Mouse (Mus musculus): ENCODE measurements around the gene Pts. TPM values are rescaled to one million over a fixed set of nuclear protein-coding genes. Genes with fewer than 3 reads are reported as not detected.

The Pts gene
- polyA plus RNA-seq, 1 experiment from 2014 or later = 83.6 TPM

DNA sequence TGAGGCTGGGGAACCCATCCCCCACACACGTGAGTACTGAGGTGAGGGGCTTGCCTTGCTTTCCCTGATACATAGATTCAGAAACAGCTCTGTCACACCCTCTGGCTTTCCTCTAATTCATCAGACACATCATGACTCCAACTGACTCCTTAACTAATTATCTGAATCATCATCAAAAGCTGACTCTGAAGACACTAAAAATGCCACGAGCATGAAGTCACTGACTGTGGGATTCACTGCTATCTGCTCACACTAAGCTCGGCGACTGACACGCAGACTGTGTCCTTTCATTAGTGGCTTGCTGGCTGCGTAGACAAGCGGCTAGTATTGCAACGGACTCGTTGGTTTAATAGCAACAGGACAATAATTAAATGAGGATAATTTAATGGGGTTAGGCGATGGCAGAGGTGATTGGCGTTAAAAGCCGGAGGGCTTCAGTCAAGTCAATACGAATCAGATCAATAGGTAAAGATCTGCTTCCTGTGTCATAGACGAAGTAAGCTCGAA lies 28.0 kb downstream of the Pts start:
- no peak overlapping the region for H3K9ac ChIP-seq

DNA sequence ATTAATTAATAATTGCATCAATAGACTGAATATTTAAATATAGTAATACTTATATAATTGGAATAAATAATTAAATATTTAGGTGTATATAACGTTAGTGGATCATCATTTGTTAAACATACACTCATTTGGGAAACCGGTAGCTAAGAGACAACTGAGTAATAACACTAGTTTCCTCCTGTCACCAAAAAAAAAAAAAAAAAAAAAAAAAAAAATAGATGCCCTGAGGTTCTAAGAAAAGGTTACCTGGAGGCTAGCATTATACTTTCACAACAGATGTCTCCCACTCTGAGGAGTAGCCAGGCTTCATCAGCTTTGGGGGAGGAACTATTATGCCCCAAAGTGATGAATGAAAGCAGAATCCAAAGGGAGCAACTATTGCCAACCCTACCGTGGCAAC lies 28.7 kb downstream of the Pts start:
- Histone ChIP-seq H3K9me3 (replicated peaks) (no peaks in the 10 kb centered on the region), H3K36me3 (no peaks in the 10 kb centered on the region), H3K4me1 (replicated peaks) (peaks cover 13% of the 10 kb centered on the region), H3K9ac (no peak overlapping the region), H3K4me2 (no peak overlapping the region), H3K27ac (no peak overlapping the region), H3K27me3 (no peaks in the 10 kb centered on the region), H3K4me3 (no peak overlapping the region)
- 81% methylated on average over 3 of the region's 3 CpGs for WGBS
- no peak for ATAC-seq (replicated peaks; ENCODE audit: insufficient number of reproducible peaks, insufficient read depth, low FRiP score, low read depth)

More for the DNA sequence above, 28.0 kb downstream of the Pts start:
- Histone ChIP-seq H3K27ac (no peak overlapping the region), H3K4me1 (replicated peaks) (peaks cover 11% of the 10 kb centered on the region), H3K36me3 (no peaks in the 10 kb centered on the region), H3K4me3 (peak overlapping the region; percentile 40), H3K4me2 (peak overlapping the region; percentile 57), H3K27me3 (no peaks in the 10 kb centered on the region), H3K9me3 (replicated peaks) (no peaks in the 10 kb centered on the region)
- ATAC-seq (replicated peaks; ENCODE audit: insufficient number of reproducible peaks, insufficient read depth, low FRiP score, low read depth) = no peak
- 62% methylated on average over 15 of the region's 15 CpGs for WGBS

DNA sequence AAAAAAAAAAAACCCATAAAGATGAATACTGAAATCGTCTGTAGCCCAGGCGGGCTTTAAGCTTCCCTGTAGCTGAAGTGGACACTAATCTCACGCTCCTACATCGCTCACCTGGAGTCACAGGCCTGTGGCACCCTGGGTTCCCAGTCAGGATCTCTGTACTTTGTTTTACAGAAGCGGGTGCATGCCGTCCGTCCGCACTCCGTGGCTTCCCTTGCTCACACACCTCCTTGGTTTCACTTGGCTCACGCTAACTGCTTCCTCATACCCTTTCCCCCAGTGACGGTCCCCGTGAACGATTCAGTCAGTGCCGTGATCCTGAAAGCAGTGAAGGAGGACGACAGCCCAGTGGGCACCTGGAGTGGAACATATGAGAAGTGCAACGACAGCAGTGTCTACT lies 29.7 kb downstream of the Pts start:
- WGBS = 75% methylated on average over 16 of the region's 16 CpGs
- peaks cover 13% of the 10 kb centered on the region for H3K4me1 ChIP-seq (replicated peaks)
- no peak overlapping the region for H3K4me2 ChIP-seq

DNA sequence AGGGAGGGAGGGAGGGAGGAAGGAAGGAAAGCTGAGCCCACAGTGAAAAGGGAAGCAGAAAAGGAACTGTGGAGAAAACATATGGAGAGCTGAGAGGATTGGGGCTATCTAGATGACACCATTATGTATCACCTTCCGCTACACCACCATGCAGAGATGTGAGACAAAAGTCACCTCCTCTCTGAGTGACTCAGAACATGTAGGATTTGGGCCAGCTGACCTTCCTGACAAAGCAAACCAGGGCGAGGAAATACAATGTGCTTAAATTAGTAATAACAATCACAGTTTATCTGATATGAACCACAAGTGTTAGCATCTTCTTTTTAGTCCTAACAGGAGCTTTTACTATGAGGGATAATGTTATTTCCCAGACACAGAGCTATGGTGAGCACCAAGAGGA lies 31.0 kb downstream of the Pts start:
- Histone ChIP-seq H3K27me3 (no peaks in the 10 kb centered on the region), H3K4me3 (no peak overlapping the region), H3K27ac (no peak overlapping the region), H3K36me3 (no peaks in the 10 kb centered on the region), H3K4me2 (no peak overlapping the region), H3K9me3 (replicated peaks) (no peaks in the 10 kb centered on the region), H3K4me1 (replicated peaks) (peaks cover 13% of the 10 kb centered on the region), H3K9ac (no peak overlapping the region)
- WGBS = 63% methylated on average over 2 of the region's 2 CpGs
- no peak for ATAC-seq (replicated peaks; ENCODE audit: insufficient number of reproducible peaks, insufficient read depth, low FRiP score, low read depth)

More for the DNA sequence above, 29.7 kb downstream of the Pts start:
- no peak overlapping the region for H3K4me3 ChIP-seq
- no peak for ATAC-seq (replicated peaks; ENCODE audit: insufficient number of reproducible peaks, insufficient read depth, low FRiP score, low read depth)
- H3K36me3 ChIP-seq = no peaks in the 10 kb centered on the region
- no peaks in the 10 kb centered on the region for H3K27me3 ChIP-seq
- H3K27ac ChIP-seq = no peak overlapping the region
- H3K9me3 ChIP-seq (replicated peaks) = no peaks in the 10 kb centered on the region
- no peak overlapping the region for H3K9ac ChIP-seq

DNA sequence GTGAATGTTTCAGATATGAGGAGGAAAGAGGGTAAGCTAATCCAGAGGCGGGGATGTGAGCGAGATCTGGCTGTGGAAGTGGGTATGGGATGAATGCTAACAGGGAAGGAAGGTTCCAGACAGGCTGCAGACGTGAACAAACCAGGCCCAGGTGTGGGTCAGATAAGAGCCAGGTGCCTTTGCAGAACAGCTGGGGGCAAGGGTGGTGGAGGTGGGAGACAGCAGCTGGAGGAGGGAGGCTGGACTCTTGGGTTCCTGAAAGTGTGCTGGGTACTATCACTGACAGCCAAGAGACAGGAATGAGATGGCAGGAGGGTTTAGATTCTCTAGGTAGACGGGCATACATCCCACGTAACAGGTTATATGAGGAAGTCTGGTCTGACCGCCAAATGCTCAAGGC lies 31.4 kb downstream of the Pts start:
- H3K9ac ChIP-seq = no peak overlapping the region
- H3K4me1 ChIP-seq (replicated peaks) = peaks cover 13% of the 10 kb centered on the region
- no peak overlapping the region for H3K4me2 ChIP-seq
- no peak for ATAC-seq (replicated peaks; ENCODE audit: insufficient number of reproducible peaks, insufficient read depth, low FRiP score, low read depth)
- no peak overlapping the region for H3K4me3 ChIP-seq
- peak overlapping the region; percentile 31; the same call in 1 of the 2 replicates for H3K27ac ChIP-seq
- no peaks in the 10 kb centered on the region for H3K9me3 ChIP-seq (replicated peaks)
- no peaks in the 10 kb centered on the region for H3K27me3 ChIP-seq
- H3K36me3 ChIP-seq = no peaks in the 10 kb centered on the region
- 52% methylated on average over 6 of the region's 6 CpGs for WGBS

DNA sequence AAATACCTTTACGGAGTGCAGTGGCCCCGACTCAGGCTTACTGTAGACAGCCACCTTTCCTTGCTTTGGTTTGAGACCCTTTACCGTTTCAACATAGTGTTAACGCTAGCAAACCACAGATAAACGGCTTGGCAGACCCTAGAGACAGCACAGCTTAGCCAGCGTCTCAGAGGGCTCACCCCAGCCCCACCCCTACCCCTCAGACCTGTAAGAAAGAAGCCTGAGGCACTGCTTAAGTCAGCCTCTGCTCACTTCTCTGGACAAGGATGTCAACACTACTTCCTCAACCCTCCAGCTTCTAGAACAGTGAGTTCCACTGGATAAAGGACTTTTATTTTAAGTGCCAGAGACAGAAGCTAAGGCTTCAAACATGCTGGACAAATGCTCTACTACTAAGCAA lies 32.0 kb downstream of the Pts start:
- WGBS = 19% methylated on average over 6 of the region's 6 CpGs
- H3K9ac ChIP-seq = no peak overlapping the region

DNA sequence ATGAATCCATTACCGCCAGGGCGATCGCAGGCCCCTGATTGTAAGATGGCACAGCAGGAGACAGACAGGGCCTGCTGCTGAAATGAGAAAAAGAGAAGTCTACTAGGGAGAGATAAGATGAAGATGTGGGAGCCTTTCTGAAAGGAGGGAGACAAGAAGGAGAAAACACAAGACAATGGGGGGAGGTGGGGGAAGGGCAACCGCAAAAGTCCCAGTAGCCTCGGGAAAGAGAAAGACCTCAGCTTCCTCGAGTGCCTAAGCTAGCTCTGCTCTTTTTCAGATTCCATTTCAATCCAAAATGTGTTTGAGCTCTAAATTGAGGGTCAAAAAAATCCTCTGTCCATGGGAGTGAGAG lies 32.4 kb downstream of the Pts start:
- no peak for ATAC-seq (replicated peaks; ENCODE audit: insufficient number of reproducible peaks, insufficient read depth, low FRiP score, low read depth)
- 24% methylated on average over 6 of the region's 6 CpGs for WGBS

More for the DNA sequence above, 32.0 kb downstream of the Pts start:
- no peaks in the 10 kb centered on the region for H3K9me3 ChIP-seq (replicated peaks)
- ATAC-seq (replicated peaks; ENCODE audit: insufficient number of reproducible peaks, insufficient read depth, low FRiP score, low read depth) = no peak
- 0 out of 2 replicates have a peak overlapping the region, but pooled peaks have one; percentile 17 for H3K4me2 ChIP-seq
- H3K4me3 ChIP-seq = no peak overlapping the region
- no peaks in the 10 kb centered on the region for H3K36me3 ChIP-seq
- no peaks in the 10 kb centered on the region for H3K27me3 ChIP-seq
- peak overlapping the region; percentile 35; the same call in 1 of the 2 replicates for H3K27ac ChIP-seq
- H3K4me1 ChIP-seq (replicated peaks) = peaks cover 13% of the 10 kb centered on the region

DNA sequence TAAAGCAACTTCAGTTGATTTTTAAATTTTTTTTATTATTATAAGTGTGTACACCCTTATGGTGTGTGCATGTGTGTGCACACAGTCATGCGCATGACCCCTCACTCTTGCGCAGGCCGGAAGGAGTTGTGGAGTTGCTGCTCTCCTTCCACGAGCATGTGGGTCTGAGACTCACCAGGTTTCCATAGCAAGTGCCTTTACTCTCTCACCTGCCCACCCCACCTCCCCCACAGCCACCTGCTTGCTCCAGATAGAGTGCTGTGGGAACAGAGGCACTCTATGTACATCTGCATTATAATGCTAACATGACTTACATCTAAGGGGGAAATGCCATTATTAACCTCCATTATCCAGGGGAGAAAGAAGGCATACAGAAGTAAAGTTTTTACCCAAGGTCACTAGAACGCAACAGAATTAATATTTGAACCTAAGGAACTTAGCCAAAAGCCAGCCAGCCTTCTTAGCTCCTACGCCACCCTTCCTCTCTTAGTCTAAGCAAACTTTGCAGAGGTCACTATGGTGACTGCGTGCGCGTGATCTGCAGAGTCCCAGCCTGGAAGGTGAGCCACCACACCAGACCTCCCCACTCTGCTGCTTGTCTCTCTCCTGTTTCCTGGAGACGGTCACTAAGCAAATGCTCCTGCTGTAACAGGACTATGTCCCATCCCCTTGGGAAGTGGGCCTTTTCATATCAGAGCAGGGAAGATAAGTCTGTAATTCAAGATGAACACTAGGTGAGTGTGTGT lies 32.9 kb downstream of the Pts start:
- Histone ChIP-seq H3K4me1 (replicated peaks) (peaks cover 13% of the 10 kb centered on the region), H3K9ac (no peak overlapping the region), H3K36me3 (no peaks in the 10 kb centered on the region), H3K27ac (peak overlapping the region; percentile 35; the same call in 1 of the 2 replicates), H3K4me3 (no peak overlapping the region), H3K9me3 (replicated peaks) (no peaks in the 10 kb centered on the region), H3K27me3 (no peaks in the 10 kb centered on the region), H3K4me2 (0 out of 2 replicates have a peak overlapping the region, but pooled peaks have one; percentile 13)
- WGBS = 61% methylated on average over 10 of the region's 10 CpGs
- ATAC-seq (replicated peaks; ENCODE audit: insufficient number of reproducible peaks, insufficient read depth, low FRiP score, low read depth) = peak; percentile 47; the same call in 1 of the 2 replicates

More for the DNA sequence above, 32.4 kb downstream of the Pts start:
- Histone ChIP-seq H3K4me2 (0 out of 2 replicates have a peak overlapping the region, but pooled peaks have one; percentile 17), H3K9me3 (replicated peaks) (no peaks in the 10 kb centered on the region), H3K4me3 (no peak overlapping the region), H3K27me3 (no peaks in the 10 kb centered on the region), H3K9ac (no peak overlapping the region), H3K36me3 (no peaks in the 10 kb centered on the region), H3K27ac (peak overlapping the region; percentile 35; the same call in 1 of the 2 replicates), H3K4me1 (replicated peaks) (peaks cover 13% of the 10 kb centered on the region)

DNA sequence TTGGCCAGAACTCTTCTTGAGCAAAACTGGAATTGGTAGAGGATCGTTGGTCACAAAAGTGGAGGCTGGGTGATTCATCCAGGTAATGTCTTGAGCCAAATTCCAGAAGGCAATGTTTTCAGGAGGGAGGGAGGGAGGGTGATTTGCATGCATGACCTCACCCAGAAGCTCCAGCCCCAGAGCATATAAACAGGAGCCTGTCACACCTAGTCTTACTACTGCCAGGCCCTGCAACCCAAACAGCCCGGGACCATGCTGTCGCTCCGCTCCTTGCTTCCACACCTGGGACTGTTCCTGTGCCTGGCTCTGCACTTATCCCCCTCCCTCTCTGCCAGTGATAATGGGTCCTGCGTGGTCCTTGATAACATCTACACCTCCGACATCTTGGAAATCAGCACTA lies 34.2 kb downstream of the Pts start, which contains the start of gene Plet1:
Plet1 (plus strand) TSS at position 215 of the 400 bp plus-strand sequence.
- Histone ChIP-seq H3K9me3 (replicated peaks) (no peaks in the 10 kb centered on the region), H3K4me1 (replicated peaks) (peaks cover 13% of the 10 kb centered on the region), H3K27me3 (no peaks in the 10 kb centered on the region), H3K4me2 (no peak within 1 kb of the TSS), H3K9ac (no peak within 1 kb of the TSS), H3K36me3 (no peaks in the 10 kb centered on the region), H3K4me3 (no peak within 1 kb of the TSS), H3K27ac (no peak within 1 kb of the TSS)
- WGBS = 81% methylated on average over 6 of the region's 6 CpGs
- no peak for ATAC-seq (replicated peaks; ENCODE audit: insufficient number of reproducible peaks, insufficient read depth, low FRiP score, low read depth)

DNA sequence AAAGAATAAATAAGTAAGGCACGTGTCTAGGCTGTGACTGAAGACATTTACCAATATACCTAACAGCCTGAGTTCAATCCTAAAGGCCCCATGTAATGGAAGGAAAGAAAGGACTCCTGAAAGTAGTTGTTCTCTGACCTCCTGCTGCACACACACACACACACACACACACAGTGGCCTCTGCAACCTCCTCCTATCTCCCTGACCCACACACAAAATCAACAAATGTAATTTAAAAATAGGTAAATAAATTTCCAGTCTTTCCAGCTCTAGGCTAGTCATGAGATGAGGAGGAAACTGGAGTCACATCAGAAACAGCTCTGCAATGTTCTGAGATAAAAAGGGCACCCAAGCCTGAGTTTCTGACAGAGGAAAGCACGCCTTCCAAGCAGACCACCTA lies 34.7 kb downstream of the Pts start:
- H3K27me3 ChIP-seq = no peaks in the 10 kb centered on the region
- no peak overlapping the region for H3K4me2 ChIP-seq
- H3K9me3 ChIP-seq (replicated peaks) = no peaks in the 10 kb centered on the region
- no peak overlapping the region for H3K9ac ChIP-seq
- H3K36me3 ChIP-seq = no peaks in the 10 kb centered on the region
- ATAC-seq (replicated peaks; ENCODE audit: insufficient number of reproducible peaks, insufficient read depth, low FRiP score, low read depth) = no peak
- no peak overlapping the region for H3K4me3 ChIP-seq
- 73% methylated on average over 2 of the region's 2 CpGs for whole genome bisulfite sequencing
- H3K4me1 ChIP-seq (replicated peaks) = peaks cover 13% of the 10 kb centered on the region
- H3K27ac ChIP-seq = no peak overlapping the region

DNA sequence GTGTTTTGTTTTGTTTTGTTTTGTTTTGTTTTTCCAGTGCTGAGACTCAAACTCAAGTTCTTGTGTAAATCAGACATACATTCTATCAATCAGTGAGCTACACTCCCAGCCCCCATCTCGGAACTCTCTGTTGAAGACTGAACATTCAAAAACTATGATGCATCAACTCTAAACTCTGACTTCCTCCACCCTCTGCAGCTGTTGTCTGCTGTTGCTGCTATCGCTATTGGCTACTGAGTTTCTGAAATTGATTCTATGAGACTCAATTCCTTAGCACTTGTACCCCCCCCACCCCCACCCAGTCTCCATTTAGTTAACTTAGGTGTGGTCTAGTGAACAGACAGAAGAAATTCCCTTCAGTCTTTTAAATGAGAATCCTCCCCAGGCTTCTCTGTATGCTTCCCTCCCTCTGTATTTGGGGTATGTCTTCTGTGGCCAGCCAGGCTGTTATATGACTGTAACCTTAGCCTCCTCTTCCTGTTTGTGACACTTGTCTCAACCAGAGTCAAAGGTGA lies 36.9 kb downstream of the Pts start:
- 70% methylated on average over 2 of the region's 2 CpGs for WGBS
- Histone ChIP-seq H3K4me1 (replicated peaks) (peaks cover 13% of the 10 kb centered on the region), H3K4me3 (no peak overlapping the region), H3K27ac (no peak overlapping the region), H3K9ac (no peak overlapping the region), H3K9me3 (replicated peaks) (no peaks in the 10 kb centered on the region), H3K27me3 (no peaks in the 10 kb centered on the region), H3K4me2 (no peak overlapping the region), H3K36me3 (no peaks in the 10 kb centered on the region)
- no peak for ATAC-seq (replicated peaks; ENCODE audit: insufficient number of reproducible peaks, insufficient read depth, low FRiP score, low read depth)

Measured in heart, embryonic 15.5 days (tissue).